Mouse (Mus musculus) layer of hippocampus, adult 2 months (tissue): ENCODE measurements at regions not wholly inside any gene's neighbourhood (a gene's known extent, or its start where the extent isn't known, plus 50 kb on each side); places are given as distances from the start of the nearest gene placed in this dataset.
"Not testable (repeated sequence)": the region's sequence is repeated elsewhere in the genome, so short reads cannot be mapped to it uniquely, and the experiment has no call there.

ENCODE experiments used
- DNase-seq, 2 experiments: peaks; one replicate each; pipeline ENCODE4 v3.0.0; 2022; ENCODE audit warnings: low spot score in 2 of 2
- H3K27ac ChIP-seq: fragments of 200-600 bp; 2 replicates; pipeline ENCODE4 v1.8.1; 2022
- H3K4me3 ChIP-seq: fragments of 200-600 bp; 2 replicates; pipeline ENCODE4 v1.8.1; 2022; ENCODE audit warnings: mild to moderate bottlenecking
- CTCF ChIP-seq: fragments of 200-600 bp; conservative IDR thresholded peaks from 2 replicates; pipeline ENCODE4 v1.8.1; 2022; ENCODE audit warnings: antibody characterized with exemption, mild to moderate bottlenecking, moderate library complexity

GRCm38 (mm10) chr16:69937514-69938194 is 74.1 kb upstream of the Speer2 start:
- no peak overlapping the region for H3K27ac ChIP-seq
- TF ChIP-seq CTCF = no peak
- no peak for DNase-seq
- H3K4me3 ChIP-seq = no peak overlapping the region

GRCm38 (mm10) chr16:69943635-69944034 is 80.1 kb upstream of the Speer2 start:
- Histone ChIP-seq H3K4me3 (no peak overlapping the region), H3K27ac (no peak overlapping the region)
- no peak for DNase-seq
- no peak for TF ChIP-seq CTCF

- no peak for TF ChIP-seq CTCF
- H3K27ac ChIP-seq = no peak overlapping the region
- H3K4me3 ChIP-seq = no peak overlapping the region
- DNase-seq = no peak
Observed at GRCm38 (mm10) chr16:69948783-69949182, 85.2 kb upstream of the Speer2 start.

DNA sequence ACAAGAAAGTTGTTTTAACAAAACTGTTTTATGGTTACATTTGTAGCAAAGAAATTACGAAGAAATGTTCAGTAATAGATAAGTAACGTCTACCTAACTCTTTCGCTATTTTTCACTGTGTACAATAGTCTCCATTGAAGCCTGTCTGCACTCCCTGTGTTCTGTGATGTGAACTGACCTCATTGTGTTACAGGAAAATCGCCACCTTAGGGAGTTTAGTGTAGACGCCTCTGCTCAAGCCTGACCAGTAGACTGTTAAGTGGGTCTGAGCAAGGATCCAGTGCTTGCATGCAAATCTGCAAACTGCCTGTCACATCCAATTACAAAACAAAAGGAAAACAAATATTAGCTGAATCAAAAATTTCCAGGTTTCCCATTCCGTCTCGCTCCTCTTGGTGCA is 85.8 kb upstream of the Speer2 start:
- DNase-seq = no peak
- TF ChIP-seq CTCF = no peak
- Histone ChIP-seq H3K4me3 (no peak overlapping the region), H3K27ac (no peak overlapping the region)

- Histone ChIP-seq H3K4me3 (no peak overlapping the region), H3K27ac (no peak overlapping the region)
- no peak for DNase-seq
- no peak for TF ChIP-seq CTCF
Observed at GRCm38 (mm10) chr16:69951581-69951980, 88.0 kb upstream of the Speer2 start.

- DNase-seq, H3K27ac ChIP-seq, H3K4me3 ChIP-seq: not testable (repeated sequence)
Observed at GRCm38 (mm10) chr16:69966561-69966960, 103.0 kb upstream of the Speer2 start.

DNA sequence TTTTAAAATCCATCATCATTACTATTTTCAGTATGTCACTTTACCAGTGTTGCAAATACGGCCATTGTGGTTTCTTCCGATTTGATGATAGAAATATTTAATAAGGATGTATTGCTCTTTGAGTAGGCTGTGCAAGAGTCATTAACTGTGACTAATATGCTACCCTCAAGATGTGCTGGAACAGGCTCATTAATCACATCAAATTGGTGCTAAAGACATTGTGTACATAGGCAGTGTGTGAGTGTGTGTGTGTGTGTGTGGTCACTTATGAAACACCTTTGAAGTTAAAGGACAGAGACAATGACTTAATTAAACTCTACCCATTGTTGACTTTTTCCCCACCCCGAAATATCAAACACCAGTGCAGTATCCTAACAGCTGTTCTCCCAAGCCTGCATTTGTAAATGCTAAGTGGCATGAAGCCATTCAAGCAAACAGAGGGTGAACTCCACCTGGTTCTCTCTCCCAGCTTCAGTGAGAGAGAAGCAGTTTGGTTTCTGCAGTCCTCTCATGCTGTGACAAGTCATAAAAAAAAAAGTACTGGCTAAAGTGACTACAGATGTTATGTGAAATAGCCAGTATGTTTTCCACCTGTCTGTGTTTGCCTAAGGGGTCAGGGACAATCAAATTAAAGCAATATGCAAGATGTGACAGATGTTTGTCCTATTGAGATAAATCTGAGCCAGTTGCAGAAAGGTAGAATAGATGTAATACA is 116.4 kb upstream of the Speer2 start:
- no peak for TF ChIP-seq CTCF
- no peak overlapping the region for H3K27ac ChIP-seq
- DNase-seq = no peak
- H3K4me3 ChIP-seq = no peak overlapping the region

DNA sequence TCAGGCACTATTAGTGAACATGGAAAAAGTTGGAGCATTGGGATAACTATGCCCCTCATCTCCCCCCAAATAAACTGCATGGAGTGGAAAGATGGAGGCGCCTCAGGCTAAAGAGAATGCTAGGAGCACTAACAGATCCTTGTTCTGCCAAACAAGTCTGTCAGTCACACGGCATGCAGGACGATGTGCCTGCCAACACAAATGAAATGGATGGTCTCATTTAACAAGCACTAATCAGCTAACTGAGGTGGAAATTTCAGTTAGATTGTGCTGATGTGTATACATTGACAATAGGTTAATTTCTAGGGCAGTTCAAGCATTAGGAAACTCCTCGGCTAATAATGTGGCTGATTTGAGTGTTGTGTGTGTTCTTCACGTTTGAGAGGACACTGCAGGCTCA is 120.8 kb upstream of the Speer2 start:
- no peak for DNase-seq
- Histone ChIP-seq H3K4me3 (no peak overlapping the region), H3K27ac (no peak overlapping the region)
- TF ChIP-seq CTCF = no peak

DNA sequence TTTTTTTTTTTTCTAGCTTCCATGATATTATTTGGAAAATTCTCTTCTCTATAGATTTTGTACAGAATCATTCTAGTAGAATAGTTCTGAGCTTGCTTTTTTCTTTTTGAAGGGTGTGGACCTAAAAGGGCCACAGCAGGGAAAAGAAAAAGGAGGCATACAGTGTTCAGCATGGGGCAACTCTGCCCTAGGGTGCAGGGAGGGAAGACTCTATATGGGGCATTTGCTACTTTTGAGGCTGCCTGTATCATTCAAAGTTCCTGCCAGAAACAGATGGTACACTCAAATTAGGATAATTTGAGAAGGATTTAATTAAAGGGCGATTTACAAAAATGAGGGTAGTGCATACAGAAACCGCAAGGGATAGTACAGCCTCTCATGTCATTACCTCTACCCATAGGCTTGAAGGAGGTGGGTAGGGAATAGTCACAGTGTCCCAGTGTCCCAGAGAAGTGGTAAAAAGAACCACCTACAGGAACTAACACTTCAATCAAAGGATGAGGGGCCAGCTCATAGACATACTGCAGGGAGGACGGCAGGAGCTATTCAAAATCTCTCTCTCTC is 128.4 kb upstream of the Speer2 start:
- DNase-seq = no peak
- no peak overlapping the region for H3K4me3 ChIP-seq
- H3K27ac ChIP-seq = no peak overlapping the region
- TF ChIP-seq CTCF = no peak

- DNase-seq = no peak
- TF ChIP-seq CTCF = no peak
- H3K27ac ChIP-seq = no peak overlapping the region
- no peak overlapping the region for H3K4me3 ChIP-seq
Observed at GRCm38 (mm10) chr16:69992715-69993114, 129.2 kb upstream of the Speer2 start.

- H3K27ac ChIP-seq = no peak overlapping the region
- no peak overlapping the region for H3K4me3 ChIP-seq
- DNase-seq = no peak
- no peak for TF ChIP-seq CTCF
Observed at GRCm38 (mm10) chr16:70006863-70007262, 143.3 kb upstream of the Speer2 start.

GRCm38 (mm10) chr16:70016980-70017379 is 153.4 kb upstream of the Speer2 start:
- DNase-seq = no peak
- no peak for TF ChIP-seq CTCF
- Histone ChIP-seq H3K27ac (no peak overlapping the region), H3K4me3 (no peak overlapping the region)

- Histone ChIP-seq H3K4me3 (no peak overlapping the region), H3K27ac (no peak overlapping the region)
- no peak for DNase-seq
- no peak for TF ChIP-seq CTCF
Observed at GRCm38 (mm10) chr16:70019564-70019963, 156.0 kb upstream of the Speer2 start.

DNA sequence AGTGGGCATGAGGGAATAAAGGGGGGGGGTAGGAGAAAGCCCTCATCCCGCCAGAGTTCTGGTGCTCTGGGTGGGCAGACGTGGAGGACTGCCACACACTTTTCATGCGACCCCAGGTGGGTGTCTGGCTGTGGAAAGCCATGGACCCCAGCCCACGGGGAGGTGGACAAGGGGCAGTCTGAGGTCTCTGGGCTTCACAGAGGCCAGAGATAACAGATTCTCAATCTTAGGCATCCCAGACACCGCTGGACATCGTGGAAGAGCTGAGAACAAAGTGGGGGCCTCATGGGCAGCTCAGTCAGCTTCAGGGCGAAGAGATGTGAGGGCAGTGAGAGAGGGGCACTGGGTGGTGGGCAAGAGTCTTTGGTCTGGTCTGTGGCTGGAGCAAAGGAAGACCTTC is 157.9 kb upstream of the Speer2 start:
- DNase-seq = no peak
- Histone ChIP-seq H3K27ac (no peak overlapping the region), H3K4me3 (no peak overlapping the region)
- TF ChIP-seq CTCF = no peak
